Mouse (Mus musculus): Measurements from ENCODE around the gene Lmbr1l.
"Not testable (repeated sequence)": the region's sequence is repeated elsewhere in the genome, so short reads cannot be mapped to it uniquely, and the experiment has no call there.

Gene Lmbr1l

DNA sequence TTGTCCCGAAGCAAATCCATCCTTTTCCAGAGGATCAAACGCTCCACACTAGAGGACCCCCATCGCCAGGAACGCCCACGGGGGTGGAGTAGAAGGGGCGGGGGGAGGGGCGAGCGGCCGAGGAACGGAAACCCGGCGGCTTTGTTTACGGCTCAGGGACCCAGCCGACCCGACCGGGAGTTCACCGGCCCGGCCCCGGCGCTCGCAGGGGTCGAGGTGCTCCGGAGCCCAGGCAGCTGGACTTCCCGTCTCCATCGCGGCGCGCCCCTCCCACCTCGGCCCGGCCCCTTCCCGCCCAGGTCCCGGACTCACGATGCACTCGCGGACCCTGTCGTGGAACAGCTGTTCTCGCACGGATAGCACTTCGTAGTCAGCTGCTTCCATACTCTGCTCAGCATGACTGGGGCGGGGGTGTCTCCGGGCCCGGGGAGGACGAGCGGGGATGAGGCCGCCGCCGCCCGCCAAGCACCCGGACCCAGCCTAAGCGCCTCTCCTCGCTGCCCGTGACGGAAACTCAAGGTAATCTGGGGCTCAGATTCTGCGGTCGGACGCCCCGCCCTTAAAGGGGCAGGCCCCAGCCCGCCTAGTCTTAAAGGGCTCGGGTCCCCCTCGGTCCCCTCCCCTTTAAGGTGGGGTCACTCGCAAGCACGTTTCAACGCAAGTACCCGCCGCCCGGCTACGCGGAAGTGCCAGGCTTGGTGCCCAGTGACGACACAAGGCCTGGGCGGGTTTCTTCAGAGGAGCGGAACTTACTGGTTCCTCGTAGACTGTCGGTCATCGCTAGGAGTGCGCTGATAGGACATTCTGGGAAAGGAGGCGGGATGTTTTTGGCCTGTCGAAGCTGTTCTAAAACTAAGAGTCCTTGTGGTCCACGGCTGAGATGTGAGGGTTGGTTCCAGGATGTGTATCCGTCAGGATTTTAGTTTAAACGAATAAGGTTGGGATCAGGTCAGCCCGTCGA, at the start of gene Lmbr1l:
Gene Lmbr1l (minus strand): TSS at position 694 of the 961 bp plus-strand sequence.
- peak; percentile 100 for DNase-seq (ENCODE audit: low read depth, low spot score)

DNA sequence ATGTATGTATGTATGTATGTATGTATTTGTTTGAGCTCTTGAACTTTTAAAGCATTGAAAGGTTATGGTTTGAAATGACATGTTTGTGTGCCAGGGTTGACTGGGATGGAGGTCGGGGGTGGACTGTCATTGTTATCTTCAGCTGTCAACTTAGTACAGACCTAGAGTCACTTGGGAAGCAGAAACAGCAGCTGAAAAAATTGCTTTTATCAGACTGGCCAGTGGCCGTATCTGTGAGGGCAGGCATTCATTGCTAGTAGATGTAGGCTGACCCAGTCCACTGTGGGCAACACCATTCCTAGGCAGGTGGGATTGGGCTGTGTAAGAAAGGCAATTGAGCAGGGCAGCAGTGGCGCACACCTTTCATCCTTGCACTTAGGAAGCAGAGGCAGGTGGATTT, 41.5 kb upstream of the Lmbr1l start:
- DNase-seq (ENCODE audit: low read depth, low spot score): no peak

DNA sequence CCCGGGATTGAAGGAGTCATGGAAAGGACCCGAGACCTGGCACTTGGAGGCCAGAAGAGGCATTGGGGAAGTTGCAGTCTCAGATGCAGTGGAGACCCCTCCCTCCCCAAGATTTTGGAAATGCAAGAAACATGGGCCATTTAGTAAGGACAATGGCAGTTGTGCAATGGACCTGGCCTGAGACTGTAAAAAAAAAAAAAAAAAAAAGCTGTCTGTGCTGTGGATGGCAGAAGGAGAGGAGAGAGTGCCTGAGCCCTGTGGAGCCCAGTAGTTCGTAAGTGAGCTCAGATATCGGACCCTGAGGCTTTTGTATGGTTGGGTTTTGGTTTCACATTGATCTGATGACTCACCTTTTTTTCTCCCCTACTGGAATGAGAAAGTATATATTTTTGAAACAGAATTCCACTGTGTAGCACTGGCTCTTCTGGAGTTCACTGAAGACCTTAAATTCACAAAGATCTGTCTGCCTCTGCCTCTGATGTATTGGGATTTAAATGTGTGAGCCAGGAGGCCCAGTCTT, 40.9 kb upstream of the Lmbr1l start:
- DNase-seq (ENCODE audit: low read depth, low spot score): no peak

DNA sequence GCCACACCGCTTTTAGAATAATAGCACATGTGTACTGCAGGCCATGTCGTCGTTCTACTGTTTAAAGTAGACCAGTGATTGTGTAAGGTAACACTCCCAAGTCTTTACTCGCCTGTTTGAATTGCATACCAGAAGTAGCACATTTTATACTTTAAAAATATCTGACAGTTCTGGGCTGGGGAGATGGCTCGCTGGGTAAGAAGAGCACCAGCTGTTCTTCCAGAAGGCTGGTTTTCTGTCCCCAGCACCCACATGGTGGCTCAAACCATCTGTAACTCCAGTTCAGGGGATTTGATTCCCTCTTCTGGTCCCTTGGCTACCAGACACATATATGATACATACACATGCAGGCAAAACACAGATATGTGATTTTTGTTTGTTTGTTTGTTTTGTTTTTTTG, 39.4 kb upstream of the Lmbr1l start:
- DNase-seq (ENCODE audit: low read depth, low spot score): no peak

DNA sequence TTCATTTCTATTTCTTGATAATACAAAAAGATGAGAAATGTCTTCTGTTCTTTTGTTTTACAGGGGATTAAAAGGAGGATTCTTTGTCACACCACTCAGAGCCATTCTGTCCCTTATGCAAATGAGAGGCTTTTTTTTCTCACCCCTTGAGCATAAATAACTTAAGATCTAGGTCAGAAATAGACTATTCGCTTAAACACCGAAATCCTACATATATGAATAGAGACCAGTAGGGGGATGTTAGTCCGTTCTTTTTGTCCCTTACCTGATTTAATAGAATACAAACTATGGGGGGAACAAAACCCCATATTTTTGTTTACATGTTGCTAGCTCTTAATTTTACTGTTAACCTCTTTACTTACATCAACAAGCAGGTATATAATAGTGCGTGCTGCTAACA, 38.0 kb upstream of the Lmbr1l start:
- no peak for DNase-seq (ENCODE audit: low read depth, low spot score)

DNA sequence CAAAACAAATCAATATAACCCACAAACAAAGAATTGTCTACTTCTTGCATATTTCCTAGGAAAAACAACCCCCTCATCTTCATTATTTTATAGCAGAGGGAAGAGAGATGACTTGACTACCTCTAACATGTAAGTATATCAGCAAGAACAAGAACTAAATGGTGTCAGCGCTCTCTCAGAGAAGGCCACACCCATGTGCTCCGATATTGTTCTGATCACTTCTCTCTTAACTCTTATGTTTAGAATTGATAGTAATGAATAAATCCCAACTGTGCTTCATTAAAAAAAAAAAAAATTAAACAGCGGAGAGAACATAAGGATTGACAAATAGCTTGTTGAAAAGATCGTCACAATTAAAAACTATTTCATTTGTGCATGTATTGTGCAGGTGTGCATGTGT, 37.3 kb upstream of the Lmbr1l start:
- no peak for DNase-seq (ENCODE audit: low read depth, low spot score)

DNA sequence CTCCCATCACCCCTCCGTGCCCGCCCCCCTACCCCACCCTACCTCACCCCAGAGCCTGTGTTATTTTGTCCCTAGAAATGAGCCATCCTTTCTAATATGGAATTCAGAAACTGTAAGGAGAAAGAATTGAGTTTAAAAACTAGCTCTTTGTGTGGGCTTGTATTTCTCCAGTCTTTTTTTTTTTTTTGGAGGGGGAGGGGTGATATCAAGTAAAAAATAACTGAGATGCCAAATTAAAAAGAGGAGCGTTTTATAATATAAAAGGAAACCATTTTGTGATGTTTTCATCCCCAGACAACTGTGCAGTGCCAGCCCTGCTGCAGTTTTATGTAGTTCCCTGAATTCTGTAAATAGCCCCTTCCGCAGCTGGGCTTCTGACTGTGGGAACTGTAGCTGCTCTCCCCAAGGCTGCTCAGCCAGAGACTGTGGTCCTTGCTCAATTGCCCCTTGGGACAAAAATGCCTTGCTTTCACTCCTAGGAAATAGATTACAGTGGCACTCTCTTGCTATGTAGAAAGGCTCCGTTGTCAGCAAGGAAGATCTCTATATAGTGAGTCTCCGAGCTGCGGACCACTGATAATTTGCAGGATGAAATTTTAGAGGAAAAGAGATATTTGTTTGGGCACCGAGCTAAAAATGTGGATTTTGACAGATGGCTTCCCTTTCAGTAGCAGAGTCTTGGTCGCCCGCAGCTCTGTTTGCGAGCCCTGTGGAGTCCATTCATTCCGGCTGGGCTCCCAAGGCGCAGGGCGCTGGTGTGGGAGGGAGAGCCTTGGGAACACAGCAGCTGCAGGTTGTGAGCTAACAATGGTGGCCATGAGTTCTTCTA, 36.6 kb upstream of the Lmbr1l start:
- DNase-seq (ENCODE audit: low read depth, low spot score): peak; percentile 57

DNA sequence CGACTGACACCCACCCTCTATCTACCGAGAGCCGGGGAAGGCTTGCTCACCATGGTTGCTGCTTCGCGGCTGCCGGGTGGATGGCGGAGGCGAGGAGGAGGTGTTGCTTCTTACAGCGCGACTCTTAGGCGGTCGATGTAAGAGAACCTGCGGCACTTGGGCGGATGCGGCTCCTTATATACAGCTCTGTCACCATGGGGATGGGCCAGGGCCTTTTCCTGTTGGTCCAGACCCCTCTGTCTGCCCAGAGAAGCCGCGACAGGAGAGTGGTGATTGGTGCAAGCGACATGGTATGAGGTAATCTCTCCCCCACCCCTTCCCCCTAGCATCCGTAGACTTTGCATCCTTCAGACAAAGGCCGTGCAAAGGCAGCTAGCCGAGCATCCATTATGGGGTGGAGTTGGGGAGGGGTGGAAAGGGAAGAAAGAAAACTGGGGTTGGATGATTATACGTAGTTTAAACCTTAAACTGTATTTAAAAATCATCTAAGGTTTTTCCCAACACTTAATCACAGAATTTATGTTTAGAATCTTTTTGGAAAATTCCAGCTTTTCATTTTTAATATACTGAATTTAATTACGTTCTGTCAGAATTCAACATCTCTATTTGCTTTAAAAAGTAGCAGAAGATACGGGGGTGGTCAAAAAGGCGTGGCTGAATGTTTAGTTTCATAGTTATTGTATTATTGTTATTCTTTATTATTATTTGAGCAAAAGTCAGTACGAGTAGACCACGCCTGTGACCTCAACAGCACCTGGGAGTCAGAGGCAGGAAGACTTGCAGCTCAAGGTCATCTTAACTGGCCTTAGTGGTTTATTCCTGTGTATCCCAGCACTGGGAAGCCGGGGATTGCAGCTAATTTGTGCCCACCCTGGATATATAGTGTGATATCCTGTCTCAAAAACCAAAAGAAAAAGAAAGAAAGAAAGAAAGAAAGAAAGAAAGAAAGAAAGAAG, 35.6 kb upstream of the Lmbr1l start, which contains the start of the genes Gm49450 and Tuba1a:
Gene Gm49450 (minus strand): TSS at position 151 of the 956 bp plus-strand sequence.
Gene Tuba1a (minus strand): TSS at position 303 of the 956 bp plus-strand sequence.
- DNase-seq (ENCODE audit: low read depth, low spot score): peak; percentile 99

DNA sequence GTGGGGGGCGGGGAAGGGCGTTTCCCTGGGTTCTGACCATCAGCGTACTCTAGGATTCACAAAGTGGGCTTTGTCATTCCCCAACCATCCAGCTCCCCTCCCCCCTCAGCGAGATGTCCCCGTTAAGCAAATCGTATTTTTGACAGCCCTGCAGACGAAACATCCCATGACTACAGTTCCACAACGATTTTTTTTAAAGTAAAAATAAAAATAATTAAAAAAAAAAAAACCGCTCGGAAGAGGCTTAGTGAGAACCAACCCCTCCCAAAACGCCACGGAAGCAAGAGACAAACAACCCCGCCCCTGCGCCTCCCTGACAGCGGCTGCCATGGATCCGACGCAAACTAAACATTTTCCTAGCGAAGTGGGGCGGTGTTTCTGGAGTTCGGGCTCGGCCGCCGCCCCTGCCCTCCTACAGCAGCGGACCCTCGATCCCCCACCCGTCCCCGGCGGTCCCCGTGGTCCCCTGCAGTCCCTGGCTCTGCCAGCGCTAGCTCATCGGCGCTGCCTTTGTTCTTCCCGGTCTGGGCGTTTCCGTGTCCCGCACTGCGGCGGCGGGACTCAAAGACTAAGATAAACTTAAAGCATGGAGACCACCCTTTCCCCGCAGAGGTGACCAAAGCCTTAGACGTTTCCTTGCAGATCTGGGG, 34.8 kb upstream of the Lmbr1l start:
- peak; percentile 89 for DNase-seq (ENCODE audit: low read depth, low spot score)

DNA sequence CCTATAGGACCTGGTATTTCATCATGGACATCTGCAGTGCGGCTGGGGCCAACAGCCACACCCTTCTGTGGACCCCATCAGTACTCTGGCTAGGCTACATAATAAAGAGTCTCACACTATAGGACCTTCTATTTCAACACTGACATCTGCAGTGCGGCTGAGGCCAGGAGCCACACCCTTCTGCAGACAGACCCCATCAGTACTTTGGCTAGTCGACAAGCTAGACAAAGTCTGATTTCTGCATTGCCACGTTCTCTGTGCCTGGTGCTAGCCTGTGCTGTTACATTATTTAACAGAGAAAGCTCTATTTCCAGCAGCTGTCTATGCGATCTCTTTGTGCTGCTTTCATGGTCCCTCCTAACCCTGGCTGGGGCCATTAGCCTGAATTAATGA, 34.0 kb upstream of the Lmbr1l start:
- peak; percentile 48 for DNase-seq (ENCODE audit: low read depth, low spot score)

DNA sequence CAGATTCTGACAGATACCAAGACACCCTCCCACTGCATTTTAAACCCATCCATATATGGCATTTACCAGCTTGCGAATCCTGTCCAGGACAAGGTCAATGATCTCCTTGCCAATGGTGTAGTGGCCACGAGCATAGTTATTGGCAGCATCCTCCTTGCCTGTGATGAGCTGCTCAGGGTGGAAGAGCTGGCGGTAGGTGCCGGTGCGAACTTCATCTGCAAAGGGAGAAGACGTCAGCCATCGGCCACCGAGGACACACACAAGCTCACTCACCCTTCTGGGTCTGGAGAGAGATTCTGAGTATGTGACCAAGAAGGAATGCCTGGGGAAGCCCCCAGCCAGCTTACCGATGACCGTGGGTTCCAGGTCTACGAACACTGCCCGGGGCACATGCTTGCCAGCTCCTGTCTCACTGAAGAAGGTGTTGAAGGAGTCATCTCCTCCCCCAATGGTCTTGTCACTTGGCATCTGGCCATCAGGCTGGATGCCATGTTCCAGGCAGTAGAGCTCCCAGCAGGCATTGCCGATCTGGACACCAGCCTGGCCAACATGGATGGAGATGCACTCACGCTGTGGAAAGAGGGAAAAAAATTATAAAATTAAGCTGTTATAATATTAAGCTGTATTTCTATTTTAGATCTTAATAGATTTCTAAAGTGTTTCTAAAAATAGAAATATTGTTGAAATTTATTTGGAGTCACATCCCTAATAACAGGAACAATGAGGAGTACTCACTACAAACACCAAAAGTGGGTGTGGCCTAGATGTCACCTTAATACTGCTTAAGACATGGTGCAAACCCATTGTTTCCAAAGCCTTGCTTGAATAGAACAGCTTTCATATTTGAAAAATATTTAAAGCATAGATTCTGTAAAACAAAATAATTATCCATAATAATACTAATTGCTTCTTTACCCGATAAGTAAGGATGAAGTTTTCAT, 33.4 kb upstream of the Lmbr1l start:
- DNase-seq (ENCODE audit: low read depth, low spot score): not testable (repeated sequence)

DNA sequence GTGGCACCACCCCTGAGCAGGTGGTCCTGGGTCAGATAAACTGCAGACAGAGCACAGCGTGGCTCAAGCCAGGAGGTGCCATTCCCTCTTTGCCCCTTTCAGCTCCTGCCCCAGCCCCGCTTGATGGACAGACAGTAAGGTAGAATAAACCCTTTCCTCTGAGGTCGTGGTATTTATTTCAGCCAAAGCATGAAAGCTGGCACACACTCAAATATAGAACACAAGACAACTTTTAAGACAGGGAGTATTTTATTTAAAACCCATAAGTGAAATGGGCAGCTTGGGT, 31.5 kb upstream of the Lmbr1l start:
- DNase-seq (ENCODE audit: low read depth, low spot score): no peak

DNA sequence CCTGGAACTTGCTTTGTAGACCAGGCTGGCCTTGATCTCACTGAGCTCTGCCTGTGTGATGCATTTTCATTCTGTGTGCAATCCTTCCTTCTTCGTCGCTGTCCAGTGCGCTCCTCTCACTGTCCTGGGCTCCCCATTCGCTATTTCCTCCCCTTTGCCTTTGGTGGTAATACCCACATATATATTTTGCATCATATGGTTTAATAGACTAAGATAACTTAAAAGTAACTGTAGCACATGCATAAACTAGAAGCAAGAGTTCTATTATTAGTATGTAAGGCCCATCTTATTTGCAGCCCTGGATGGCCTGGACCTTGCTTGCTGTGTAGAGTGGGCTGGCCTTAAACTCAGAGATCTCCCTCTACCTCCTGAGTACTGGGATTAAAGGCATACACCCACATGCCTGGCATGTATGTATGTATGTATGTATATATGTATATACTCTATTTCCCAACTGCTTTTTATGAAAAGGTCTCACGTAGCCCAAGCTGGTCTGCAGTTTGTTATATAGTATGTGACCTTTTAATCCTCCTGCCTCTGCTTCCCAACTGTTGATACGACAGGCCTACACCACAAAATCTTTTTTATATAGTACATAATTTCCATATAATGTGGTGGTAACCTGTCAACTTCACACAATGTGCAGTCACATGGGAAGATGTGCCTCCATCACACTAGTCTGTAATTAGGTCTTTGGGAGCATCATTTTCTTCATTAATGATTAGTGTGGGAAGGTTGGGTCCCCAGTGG, 31.0 kb upstream of the Lmbr1l start:
- no peak for DNase-seq (ENCODE audit: low read depth, low spot score)

DNA sequence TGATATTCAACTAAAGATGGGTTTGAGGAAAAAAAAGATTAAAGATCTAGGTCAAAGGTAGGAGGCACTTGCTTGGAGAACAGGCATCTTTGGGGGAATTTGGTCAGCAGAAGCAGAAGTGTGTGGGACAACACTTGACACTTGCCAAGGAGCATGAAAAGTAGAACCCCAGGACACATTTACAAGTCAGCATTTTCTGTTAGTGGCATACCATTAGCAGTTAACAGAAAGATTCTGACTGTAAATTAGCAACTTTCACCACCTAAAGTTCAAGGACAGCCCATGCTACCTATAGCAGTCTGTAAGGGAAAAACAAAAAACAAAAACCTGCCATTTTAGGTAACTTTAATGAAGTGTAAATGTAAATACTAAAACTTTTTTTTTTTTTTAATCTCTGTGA, 30.4 kb upstream of the Lmbr1l start:
- DNase-seq (ENCODE audit: low read depth, low spot score): no peak

DNA sequence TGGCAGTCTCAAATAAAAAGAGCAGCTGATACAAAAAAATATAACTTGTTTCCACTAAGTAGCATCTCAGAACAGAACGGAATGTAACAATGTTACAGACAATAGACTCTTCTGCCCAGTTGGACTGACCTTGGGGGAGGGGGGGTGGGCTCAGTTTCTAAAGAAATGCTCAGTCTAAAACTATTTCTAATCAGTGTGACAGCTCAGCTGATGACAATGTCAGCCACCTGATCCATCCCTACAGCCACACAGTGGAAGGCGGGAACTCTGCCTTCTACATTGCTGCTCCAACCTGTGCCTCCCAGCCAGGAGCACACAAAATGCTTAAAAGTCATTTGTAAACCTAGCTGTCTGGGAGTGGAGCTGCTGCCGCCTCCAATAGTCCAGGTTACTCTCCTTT, 29.9 kb upstream of the Lmbr1l start:
- DNase-seq (ENCODE audit: low read depth, low spot score): no peak

DNA sequence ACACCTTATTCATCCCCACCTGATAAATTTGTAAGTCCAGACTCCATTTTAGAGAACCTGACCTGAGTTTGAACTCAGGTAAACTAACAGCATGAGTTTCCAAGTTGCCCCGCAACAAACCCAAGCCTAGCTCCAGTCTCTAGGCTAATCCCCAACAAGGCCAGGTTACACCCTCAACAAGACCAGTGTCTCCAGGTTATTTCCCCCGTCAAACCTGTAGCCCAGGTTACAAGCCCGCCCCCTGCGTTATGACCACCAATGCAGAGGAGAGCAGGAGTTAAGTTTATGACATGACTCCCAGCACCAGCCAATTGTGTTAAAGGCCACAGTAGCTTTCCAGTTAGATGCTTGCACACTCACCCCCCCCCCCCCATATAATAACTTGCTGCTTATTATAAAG, 25.1 kb upstream of the Lmbr1l start:
- DNase-seq (ENCODE audit: low read depth, low spot score): no peak

DNA sequence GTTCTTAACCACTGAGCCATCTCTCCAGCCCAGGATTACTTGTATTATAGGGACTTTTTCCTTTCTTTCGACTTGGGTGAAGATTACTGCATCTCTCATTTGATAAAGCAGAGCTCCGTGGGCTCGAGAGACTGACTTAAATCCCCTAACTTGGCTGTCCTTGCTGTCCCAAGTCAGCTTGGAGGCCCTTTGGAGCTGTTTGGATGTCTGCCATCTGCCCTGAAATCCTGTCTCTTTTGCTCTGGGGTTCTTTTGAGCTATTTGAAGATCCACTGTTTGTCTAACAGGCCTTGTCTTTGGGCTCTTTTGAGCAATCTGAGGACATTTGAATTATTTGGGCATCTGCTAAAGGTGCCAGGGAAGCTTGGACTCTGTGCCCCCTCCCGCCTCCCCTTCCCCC, 24.1 kb upstream of the Lmbr1l start:
- DNase-seq (ENCODE audit: low read depth, low spot score): no peak

DNA sequence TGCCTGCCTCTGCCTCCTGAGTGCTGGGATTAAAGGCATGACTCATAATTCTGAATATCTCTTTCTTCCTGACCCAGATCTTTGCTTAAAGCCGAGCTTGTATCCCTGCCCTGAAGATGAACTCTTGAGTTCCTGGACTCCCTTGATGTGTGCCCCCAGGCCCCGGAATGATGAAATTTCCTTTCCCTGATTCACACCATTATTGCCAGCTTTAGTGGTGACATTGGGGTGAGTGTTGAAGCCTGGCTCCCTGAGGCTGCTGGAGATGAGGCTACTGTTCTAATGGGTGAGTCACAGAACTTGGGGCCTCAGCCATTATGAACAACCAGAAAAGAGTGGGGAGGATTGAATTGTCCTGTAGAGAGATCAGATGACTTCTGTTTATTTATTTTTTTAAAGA, 23.5 kb upstream of the Lmbr1l start:
- no peak for DNase-seq (ENCODE audit: low read depth, low spot score)

DNA sequence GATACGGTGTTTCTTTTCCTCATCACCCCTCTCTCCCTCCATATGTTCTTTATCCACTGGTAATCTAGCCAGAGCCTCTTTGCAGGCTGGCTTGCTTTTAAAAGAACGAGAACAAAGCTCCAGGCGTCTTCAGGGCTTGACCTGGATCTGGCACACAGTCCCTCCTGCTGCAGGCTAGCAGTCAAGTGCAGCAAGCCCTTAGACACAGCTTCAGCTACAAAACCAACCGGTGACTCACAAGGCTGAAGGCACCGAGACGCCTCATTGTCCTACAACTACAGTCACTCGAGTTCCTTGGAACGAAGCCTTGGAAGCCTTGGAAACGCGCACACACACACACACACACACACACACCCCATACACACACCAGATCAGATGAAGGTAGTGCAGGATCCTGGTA, 22.8 kb upstream of the Lmbr1l start:
- no peak for DNase-seq (ENCODE audit: low read depth, low spot score)

Data from mesoderm, embryonic 11.5 days (tissue).